Mouse (Mus musculus) CH12.LX (cell line): Measurements from ENCODE around the gene Tcf25.

Source experiments
- BHLHE40 ChIP-seq: IDR thresholded peaks from 2 replicates; pipeline ENCODE4 v1.6.1; 2011; ENCODE audit warnings: mild to moderate bottlenecking, low read depth, low read length, improper control_type of control experiment
- CTCF ChIP-seq, 2 experiments: IDR thresholded peaks in 1 of 2; conservative IDR thresholded peaks in 1 of 2; 2 replicates each; pipeline ENCODE4 v1.5.1; 2011 to 2012; ENCODE audit warnings: low read depth in 2 of 2, low read length in 2 of 2, improper control_type of control experiment in 1 of 2, inconsistent platforms in 1 of 2, mild to moderate bottlenecking in 1 of 2, moderate library complexity in 1 of 2
- EP300 ChIP-seq: IDR thresholded peaks from 2 replicates; pipeline ENCODE4 v1.6.1; 2011; ENCODE audit warnings: low read length, improper control_type of control experiment
- HCFC1 ChIP-seq: IDR thresholded peaks from 2 replicates; pipeline ENCODE4 v1.6.1; 2012; ENCODE audit warnings: low read depth, mild to moderate bottlenecking, inconsistent platforms, low read length, improper control_type of control experiment
- IRF4 ChIP-seq: IDR thresholded peaks from 2 replicates; pipeline ENCODE4 v1.6.1; 2014; ENCODE audit warnings: low read depth, mild to moderate bottlenecking, inconsistent platforms, low read length, improper control_type of control experiment
- POLR2A ChIP-seq: IDR thresholded peaks from 2 replicates; pipeline ENCODE4 v1.6.1; 2011; ENCODE audit warnings: low read depth, mild to moderate bottlenecking, improper control_type of control experiment, low read length
- RCOR1 ChIP-seq: conservative IDR thresholded peaks from 2 replicates; pipeline ENCODE4 v1.6.1; 2012; ENCODE audit warnings: low read depth, mild to moderate bottlenecking, inconsistent platforms, low read length, improper control_type of control experiment
- SIN3A ChIP-seq: IDR thresholded peaks from 2 replicates; pipeline ENCODE4 v1.6.1; 2012; ENCODE audit warnings: low read length, improper control_type of control experiment, inconsistent platforms
- USF1 ChIP-seq: IDR thresholded peaks from 2 replicates; pipeline ENCODE4 v1.6.1; 2014; ENCODE audit warnings: low read depth, mild to moderate bottlenecking, inconsistent platforms, low read length, improper control_type of control experiment
- ZC3H11A ChIP-seq: IDR thresholded peaks from 2 replicates; pipeline ENCODE4 v1.6.1; 2012; ENCODE audit warnings: low read depth, mild to moderate bottlenecking, inconsistent platforms, low read length, improper control_type of control experiment

- TF ChIP-seq HCFC1: no peak
- TF ChIP-seq USF1: no peak
- TF ChIP-seq ZC3H11A: no peak
- no peak for TF ChIP-seq BHLHE40
- TF ChIP-seq CTCF (conservative IDR thresholded peaks at IDR 0.05 in 1 of 2, IDR thresholded peaks at IDR 0.05 in 1 of 2; ENCODE audit: low read depth in 2 of 2, low read length in 2 of 2): no peak
- no peak for TF ChIP-seq RCOR1
- no peak for TF ChIP-seq EP300
- no peak for TF ChIP-seq SIN3A
- no peak for TF ChIP-seq IRF4
- TF ChIP-seq POLR2A: no peak
Observed at GRCm38 (mm10) chr8:123408586-123409544, 35.3 kb downstream of the Tcf25 start.
